Mouse (Mus musculus) embryo, embryonic 11.5 days (tissue): ENCODE data around the gene Timp2.

ENCODE experiments used
- DNase-seq: peaks from one replicate; pipeline ENCODE4 v3.0.0-alpha.2; 2012; ENCODE audit warnings: low read depth, low spot score

Timp2 gene

GRCm38 (mm10) chr11:118369657-118370056, 14.1 kb upstream of the Timp2 start:
- no peak for DNase-seq

- DNase-seq: no peak
Measured at GRCm38 (mm10) chr11:118369251-118369650, 13.7 kb upstream of the Timp2 start.

GRCm38 (mm10) chr11:118368330-118368729, 12.8 kb upstream of the Timp2 start:
- no peak for DNase-seq

- no peak for DNase-seq
Measured at GRCm38 (mm10) chr11:118366559-118366958, 11.0 kb upstream of the Timp2 start.

- DNase-seq: no peak
Measured at GRCm38 (mm10) chr11:118366108-118366507, 10.6 kb upstream of the Timp2 start.

GRCm38 (mm10) chr11:118365171-118365570, 9.6 kb upstream of the Timp2 start:
- DNase-seq: no peak

- no peak for DNase-seq
Measured at GRCm38 (mm10) chr11:118364021-118364420, 8.5 kb upstream of the Timp2 start.

GRCm38 (mm10) chr11:118362971-118363518, 7.5 kb upstream of the Timp2 start:
- DNase-seq: no peak

GRCm38 (mm10) chr11:118362501-118362900, 7.0 kb upstream of the Timp2 start:
- no peak for DNase-seq

- no peak for DNase-seq
Measured at GRCm38 (mm10) chr11:118360907-118361341, 5.4 kb upstream of the Timp2 start.

GRCm38 (mm10) chr11:118360491-118360890, 5.0 kb upstream of the Timp2 start:
- DNase-seq: no peak

- peak; percentile 65 for DNase-seq
Measured at GRCm38 (mm10) chr11:118355205-118355604, 335 bp downstream of the Timp2 start.

GRCm38 (mm10) chr11:118354636-118355191, 826 bp downstream of the Timp2 start:
- no peak for DNase-seq

GRCm38 (mm10) chr11:118349494-118349893, 6.0 kb downstream of the Timp2 start:
- DNase-seq: no peak

- no peak for DNase-seq
Measured at GRCm38 (mm10) chr11:118348877-118349276, 6.7 kb downstream of the Timp2 start.

- no peak for DNase-seq
Measured at GRCm38 (mm10) chr11:118348419-118348818, 7.1 kb downstream of the Timp2 start.

GRCm38 (mm10) chr11:118347911-118348310, 7.6 kb downstream of the Timp2 start:
- no peak for DNase-seq

- no peak for DNase-seq
Measured at GRCm38 (mm10) chr11:118347391-118347790, 8.1 kb downstream of the Timp2 start.

GRCm38 (mm10) chr11:118346395-118347096, 9.0 kb downstream of the Timp2 start:
- DNase-seq: no peak

GRCm38 (mm10) chr11:118345693-118346092, 9.8 kb downstream of the Timp2 start:
- no peak for DNase-seq

GRCm38 (mm10) chr11:118343629-118344028, 11.9 kb downstream of the Timp2 start:
- no peak for DNase-seq

GRCm38 (mm10) chr11:118342400-118342981, 13.0 kb downstream of the Timp2 start, which contains the start of gene Cep295nl:
Gene Cep295nl (minus strand): TSS chr11:118342500.
- no peak for DNase-seq
